Mouse (Mus musculus) lung, adult 18-20 months (tissue): Measurements from ENCODE around the gene Fam53b.

Experiments used
- DNase-seq, 2 experiments: peaks; one replicate each; pipeline ENCODE4 v3.0.0; 2022; ENCODE audit warnings: mixed read lengths in 2 of 2

Gene Fam53b

DNA sequence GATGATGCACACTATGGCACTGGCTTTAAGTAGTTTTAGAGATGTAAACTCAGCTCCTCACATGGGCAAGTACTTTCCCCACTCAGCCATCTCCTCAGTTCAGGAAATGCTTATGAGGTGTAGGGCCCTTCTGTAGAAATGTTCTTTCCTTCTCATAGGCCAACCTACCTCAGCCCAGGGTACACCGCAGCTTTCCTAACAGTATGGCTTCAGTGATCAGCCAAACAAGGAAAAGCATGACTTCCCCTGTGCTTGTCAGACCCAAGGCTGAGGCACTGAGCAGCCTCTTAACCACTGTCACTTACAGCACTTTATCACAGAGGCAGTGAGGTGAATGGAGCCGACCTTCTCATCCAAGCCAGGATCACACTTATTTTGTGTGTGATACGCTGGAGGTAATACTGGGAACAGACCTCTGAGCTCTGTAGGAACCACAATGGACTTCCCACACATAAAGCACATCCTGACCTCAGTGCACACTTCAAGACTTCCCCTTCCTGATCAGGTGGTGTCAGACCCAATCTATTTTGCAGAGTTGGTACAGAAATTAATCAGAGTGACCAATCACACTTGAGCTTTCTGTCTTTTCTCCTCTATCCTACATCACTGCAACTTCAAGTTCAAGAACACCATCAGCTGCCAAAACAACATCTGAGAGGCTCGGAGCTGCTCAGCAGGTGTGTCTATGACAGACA lies 26.0 kb downstream of the Fam53b start:
- no peak for DNase-seq

DNA sequence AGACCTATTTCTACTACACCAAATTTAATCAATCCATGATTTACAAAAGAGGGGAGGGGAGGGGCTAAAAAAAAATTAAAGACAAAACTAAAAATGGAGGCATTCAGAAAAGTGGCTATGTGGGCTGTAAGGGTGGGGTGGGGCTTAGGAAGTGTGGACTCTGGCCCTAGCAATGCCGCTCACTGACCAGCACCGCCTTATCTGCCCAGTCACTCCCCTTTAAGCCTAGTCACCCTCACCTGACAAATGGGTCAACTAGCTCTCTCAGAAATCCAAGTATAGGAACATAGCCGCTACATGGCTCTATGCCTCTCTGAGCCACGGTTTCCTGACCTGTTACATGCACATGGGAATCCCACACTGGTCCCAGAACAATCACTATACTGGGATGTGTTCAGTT lies 26.7 kb downstream of the Fam53b start:
- no peak for DNase-seq

DNA sequence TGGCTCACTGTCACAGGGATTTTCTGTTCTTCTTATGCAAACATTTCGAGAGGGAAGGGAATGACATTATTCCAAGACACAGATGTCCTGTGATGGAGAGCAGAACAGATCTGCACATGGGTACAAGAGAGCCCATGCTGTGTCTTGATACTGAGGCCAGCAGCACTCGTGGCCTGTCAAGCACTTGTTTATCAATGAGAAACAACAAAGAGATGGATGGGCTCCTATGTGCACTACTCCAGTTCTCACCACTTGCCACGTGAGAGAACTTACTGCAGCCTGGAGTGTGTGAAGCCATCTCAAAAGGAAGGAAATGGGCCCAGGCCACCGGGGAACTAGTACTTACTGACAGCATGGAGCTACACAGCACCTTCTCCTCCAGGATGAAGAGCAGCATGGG lies 27.2 kb downstream of the Fam53b start:
- DNase-seq, result no peak

DNA sequence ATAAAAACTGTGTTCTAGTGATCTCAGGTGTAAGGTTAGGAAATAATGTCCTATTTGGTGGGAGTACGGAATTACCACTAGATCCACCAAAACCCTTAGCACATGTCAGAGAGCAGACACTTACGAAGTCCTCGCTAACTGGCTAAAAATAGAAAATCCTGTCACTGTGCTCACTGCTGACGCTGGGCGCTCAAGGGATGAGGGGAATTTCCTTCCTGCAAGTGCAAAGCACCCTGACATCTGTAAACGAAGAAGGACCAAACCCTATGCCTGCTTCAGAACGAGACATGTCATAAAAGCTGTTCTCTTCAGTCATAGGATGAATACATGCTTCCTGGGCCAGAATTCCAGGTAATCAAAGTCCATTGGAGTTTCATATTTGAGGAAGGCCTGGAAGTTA lies 27.7 kb downstream of the Fam53b start:
- DNase-seq, result no peak

DNA sequence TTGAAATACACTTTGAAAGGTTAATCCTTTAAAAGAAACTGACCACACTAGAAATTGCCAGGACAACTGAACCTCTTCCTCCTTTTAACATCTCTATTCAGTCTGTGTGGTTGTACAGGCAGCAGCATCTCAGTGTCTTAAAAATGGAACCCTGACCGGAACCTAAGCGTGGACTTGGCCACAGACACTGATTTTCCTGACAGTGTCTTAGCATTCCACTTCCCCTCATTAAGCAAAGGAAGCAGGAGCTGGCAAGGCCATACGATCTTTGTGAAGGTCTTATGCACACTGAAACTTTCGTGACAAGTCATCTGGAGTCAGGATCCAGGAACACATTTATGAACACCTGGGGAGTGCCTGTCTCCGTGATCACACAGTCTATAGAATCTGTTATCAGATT lies 29.6 kb downstream of the Fam53b start:
- DNase-seq, result no peak

DNA sequence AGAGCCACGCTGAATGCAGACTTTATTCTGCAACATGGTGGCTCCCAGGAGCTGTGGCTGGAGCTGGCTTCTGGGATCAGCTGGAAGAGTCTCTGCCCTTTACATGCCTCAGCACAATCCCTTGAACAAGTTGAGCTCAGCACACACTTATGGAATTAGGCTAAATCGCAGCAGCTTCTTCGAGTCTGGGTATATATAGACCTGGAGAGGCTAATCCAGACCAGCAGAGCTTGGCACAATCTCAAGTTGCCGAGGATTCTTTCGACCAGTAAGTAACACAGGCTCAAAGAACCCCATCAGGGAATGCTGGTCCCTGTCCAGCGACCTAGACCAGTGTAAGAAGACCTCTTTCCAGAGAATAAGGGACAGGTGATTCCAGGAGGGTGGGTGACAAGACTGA lies 31.8 kb downstream of the Fam53b start:
- no peak for DNase-seq

DNA sequence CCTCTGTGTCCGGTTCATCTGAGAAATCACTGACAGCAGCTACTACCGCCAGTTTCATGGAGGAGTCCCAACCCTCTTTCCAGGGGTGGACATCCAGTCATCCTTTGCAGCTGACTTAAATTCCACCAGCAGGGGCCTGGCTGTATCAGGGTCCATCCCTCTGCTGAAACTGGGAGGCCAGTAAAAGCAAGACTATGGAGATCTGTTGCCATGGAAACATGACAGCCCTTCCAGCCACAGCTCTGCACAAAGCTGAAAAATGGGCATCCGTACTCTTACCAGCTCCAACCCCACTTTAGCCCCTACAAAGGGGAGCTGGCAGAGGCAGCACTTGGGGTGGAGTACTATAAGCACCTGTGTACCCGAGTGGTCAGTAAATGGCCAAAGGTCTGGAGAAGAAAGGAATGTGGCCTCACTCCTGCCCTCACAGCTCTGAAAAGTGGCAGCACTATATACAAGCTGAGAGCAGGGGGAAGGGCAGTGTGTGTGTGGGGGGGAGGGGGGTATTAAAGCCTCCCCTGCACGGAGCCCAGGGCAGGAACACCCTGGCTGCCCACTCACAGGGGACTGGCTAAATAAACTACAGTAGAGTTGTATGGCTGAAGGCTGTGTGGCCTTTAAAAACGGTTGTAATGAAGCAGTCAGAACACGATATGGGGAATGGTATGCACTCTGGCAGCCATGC lies 32.4 kb downstream of the Fam53b start:
- DNase-seq, result no peak

DNA sequence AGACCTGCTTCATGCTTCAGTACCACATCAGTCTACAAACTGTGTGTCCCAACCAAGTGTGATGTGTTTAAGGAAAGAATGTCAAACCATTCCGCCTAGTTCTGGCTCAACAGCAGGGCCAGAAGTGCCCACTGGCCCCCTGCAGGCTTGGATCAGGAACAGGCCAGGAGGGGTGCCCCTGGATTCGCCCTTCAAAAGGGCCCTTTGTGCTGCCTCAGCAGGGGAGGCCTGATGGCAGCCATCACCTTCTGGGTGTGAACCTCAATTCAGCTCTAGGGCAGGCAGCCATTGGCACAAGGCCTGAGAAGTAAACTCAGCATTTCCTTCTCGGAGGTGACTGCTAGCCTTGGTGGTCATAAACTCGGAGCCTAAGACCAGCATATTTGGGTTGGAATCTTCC lies 33.1 kb downstream of the Fam53b start:
- DNase-seq, result peak; percentile 53 to 56

DNA sequence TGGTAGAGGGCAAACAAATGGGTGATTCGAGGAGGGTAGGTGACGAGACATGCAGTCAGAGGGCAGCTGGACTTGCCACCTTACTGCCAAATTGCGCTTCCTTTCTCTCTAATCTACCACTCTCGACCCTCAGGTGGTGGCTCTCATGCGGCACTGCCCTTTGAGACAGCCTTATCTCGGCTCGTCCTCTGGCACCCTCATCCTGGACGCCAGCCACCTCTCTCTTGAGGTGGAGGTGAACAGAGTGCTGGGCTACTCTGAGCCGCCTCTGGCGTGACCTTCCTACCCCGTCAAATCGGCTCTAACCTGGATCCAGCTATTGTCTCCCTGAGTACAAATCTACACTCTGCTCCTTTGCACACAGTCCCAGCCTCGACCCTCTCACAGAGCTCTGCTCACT lies 35.1 kb downstream of the Fam53b start:
- no peak for DNase-seq

DNA sequence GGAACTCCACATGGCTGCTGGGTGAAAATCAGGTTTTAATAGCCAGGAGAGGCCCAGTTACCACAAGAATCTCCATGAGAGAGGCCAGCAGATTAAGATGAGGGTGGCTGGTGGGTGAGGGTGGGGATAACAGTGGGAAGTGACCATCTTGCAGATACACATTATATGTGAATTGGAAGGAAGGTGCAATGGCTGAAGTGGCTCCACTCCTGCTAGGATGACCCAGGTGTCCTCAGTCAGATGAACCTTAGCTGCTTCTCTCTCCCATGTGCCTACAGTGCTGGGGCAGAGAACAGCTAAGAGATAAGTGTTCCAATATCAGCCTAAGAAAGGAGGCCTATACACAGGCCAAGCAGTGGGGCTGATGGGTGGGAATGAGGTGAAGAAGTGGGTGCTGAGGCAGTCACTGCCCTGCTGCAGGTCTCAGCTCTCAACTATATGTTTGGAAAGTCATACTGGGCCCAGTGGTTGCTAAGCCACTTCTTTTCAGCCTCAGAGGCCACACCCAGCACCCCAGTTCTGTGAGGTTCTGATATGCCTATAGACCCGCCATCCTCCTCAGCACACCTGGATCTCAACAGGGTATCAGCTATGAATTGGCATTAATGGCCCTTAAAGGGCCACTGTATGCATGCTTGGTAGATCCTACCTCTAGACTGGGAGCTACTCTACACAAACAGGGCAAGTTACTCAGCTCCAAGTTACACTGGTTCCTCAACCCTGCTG lies 35.8 kb downstream of the Fam53b start:
- no peak for DNase-seq

DNA sequence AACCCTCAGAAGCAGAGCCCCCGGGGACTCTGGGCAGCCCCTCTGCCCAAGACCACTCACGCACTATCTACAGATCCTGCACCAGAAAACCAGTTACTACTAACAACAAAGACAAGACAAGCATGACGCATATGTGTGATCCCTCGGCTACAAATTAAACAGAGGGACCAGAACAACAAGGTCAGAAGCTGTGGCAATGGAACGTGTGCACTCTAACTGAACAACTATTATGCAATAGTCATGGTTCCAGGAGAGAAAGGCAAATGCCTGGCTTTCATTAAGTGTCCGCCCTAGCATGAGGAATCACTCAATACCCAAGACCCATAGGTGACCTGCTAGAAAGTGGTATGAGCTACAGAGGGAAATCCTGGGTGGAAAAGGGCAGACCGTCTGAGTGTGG lies 36.6 kb downstream of the Fam53b start:
- DNase-seq, result no peak

DNA sequence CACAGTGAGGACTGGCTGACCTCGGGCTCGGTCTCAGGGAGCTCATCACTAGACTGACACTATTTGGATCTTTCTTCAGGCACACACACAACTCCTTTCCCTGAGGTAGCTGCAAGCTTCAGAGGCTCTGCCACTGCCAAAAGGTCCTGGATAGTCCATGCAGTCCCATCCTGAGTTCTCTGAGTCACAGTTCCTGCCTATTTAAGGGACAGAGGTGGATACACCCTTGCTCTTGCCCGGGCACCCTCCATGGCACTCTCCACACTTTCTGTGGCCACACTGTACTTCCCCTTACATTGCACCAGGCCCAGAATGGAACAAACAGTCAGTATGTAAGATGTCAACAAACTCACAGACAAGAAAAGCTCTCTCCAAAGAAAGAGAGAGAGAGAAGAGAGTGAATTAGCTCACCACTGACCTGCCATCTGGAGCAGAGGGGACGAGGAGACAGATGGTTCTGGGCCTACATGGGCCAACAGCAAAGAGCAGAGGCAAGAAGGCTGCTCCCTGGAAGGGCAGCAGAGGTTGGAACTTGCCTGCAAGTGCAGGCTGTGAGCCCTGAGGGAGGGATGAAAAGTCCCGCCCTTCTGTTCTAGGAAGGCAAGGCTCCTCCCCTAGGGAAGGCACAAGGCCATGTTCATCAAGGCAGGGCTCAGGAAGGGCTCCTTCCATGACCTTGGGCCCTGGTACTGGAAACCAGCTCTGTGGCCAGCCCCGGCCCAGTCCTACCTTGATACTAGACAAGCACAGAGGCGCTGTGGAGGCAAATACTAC lies 37.2 kb downstream of the Fam53b start:
- peak; percentile 36 to 53 for DNase-seq

DNA sequence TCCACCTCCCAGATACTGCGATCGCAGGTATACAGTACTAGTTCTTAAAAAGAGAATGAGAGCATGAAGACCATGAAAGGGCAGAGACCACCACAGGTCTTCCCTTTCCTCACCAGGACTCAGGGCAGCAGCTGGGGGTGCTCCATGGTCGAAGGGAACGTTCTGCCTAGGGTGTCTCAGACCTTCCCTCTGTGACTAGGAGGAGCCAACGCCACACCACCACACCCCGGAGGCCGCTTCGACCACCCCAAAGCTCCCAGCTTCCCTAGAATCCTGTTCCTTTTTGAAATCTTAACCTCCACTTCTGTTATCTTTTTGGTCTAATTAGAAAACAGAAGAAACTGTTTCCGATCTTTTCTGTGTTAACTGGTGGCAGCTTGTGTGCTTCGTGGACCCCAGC lies 37.8 kb downstream of the Fam53b start:
- no peak for DNase-seq

DNA sequence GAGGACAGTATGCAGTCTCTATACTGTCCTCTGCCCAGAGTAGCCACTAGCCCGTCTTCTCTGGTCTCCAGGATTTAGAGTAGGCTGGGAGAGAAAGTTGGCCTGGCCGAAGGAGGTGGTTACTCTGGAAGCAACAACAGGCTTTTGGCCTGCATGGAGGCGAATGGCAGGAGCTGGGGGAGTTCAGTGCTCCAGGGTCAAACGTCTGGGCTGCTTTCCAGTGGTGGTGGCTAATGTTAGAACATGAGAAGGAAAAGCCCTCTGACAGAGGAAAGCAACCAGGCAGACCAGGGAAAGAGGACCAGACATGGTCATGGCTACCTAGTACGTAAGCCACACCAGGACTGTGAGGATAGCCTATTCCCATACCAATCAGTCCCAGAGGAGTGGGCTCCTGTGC lies 38.4 kb downstream of the Fam53b start:
- DNase-seq, result peak; percentile 50 to 62

DNA sequence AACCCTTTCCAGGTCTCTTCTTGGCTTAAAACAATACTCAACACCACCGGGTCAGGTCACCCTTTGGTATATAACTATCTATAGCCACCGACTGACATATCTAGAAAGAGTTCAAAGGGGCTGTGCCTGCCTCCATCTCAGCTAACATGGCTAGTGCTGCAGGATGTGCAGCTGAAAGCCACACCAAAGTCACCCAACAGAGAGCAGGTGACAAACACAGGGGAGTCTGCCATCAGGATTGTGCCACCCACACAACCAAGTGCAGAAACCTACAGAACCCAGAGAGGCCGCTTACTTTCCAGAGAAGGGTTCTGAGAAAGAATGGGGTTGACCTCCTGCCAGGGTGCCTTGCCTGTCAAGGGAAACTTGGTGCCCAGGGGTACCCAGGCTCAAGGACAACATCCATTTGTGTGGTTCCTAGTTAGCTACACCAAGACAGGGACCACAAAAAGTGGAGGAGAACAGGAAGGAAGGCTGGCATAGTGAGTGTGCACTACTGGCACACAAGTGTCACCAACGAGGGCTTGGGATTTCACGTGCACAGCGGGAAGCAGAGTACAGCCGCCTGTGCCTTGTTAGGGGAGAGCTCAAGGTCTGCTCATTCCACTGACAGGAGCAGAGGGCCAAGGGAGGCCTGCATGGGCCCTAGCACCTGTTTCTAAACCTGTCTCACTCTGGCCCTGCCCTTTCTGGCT lies 40.5 kb downstream of the Fam53b start:
- no peak for DNase-seq

DNA sequence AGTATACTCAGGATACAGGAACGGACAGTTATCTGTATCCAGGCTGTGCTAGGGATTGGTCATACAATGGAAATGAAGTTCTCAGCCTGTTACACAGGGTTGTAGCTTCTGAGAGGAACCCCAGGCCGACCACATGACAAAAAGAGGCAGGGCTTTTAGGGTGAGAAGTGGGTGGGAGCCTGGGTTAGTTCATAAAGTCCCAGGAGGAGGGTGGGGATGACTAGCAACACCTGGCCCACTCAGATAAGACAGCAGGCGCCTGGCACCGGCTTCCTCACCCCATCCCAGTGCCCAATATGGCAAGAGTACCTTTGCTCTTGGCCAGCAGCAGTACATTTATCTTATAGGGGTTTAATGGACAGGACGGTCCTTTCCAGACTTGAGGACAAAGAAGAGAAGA lies 41.2 kb downstream of the Fam53b start:
- no peak for DNase-seq

DNA sequence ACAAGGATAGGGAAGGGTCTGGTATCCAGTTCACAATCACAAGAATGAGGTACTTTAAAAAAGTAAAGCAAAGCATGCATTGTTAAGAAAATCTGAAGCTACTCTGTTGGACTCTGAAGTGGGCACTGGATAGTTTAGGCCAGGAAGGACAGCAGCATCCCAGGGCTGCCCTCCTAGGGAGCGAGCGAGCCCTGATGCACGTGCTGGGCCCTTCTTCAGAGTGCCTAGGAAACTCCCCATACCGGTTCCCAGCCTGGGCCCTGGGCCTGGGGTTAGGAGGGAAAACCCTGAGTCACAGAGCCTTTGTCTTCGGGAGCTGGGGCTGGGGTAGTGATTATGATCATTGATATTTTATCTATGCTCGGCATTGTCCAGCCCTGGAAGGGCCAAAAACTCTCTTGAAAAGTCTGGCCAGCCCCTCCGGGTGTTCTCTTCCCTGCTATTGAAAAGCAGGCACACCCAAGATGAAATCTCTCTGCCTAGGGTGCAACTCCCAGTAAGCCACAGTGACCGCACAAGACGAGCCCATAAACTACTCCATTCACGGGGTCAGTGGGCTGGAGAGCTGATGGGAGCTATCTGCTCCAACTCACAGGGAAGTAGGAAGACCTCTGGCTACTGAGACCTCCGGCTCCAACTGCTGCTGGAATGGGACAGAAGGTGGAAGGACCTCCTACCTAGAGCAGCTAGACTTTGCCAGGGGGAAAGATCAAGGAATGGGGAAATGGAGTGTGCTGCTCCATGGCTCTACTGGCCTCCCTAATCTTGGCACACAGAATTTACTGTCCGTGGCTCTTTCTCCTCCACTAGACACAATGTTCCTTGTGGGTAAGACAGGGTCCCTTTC lies 45.0 kb downstream of the Fam53b start:
- DNase-seq, result no peak

DNA sequence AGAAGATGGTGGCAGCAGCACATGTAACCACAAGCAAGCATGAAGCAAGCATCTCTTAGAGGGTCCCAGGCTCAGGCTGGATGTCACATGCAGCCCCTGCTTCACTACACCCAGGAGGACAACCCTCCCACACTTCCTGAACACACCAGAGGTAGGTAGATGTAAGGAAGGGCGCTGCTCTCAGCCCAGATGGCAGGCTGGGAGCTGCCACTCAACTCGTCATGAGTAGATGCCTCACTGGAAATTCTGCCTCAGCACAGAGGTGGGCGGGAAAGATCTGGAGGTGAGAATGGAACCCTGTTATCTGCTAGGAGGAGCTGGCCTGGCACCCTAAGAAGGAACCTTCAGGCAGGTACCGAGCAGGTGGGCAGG lies 45.7 kb downstream of the Fam53b start:
- DNase-seq, result no peak

DNA sequence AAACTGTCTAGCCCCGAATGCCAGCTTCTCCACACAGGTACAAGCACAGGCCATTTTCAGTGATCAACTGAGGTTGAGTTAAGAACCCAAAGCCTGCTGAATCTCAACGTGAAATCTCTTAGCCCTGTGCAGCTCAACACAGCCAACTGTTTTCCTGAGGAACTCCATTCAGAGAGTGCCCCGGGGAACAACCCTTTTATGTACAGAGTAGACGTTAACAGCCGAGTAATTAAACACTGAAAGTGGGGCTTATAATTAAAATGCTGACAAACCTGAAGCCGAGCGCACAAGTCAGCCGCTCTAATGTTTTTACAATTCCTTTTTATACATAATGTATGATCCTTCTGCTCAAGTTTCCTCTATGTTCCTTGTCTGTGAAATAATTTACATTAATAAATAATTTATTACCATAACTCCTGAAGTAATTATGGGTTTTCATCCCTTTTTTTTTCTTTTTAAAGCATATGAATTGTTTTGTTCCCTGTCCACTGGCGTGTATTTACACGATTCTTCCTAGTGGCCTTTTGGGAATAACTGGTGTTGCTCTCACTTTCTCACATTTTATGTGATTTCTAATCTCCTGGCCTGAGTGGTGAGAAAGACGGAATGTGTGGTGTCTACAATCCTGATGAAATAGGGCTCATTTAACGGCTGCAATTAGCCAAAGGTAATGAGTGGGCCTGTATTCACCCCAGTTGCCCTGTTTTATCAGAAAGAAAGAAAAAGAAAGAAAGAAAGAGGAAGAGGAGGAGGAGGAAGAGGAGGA lies 46.3 kb downstream of the Fam53b start:
- no peak for DNase-seq

DNA sequence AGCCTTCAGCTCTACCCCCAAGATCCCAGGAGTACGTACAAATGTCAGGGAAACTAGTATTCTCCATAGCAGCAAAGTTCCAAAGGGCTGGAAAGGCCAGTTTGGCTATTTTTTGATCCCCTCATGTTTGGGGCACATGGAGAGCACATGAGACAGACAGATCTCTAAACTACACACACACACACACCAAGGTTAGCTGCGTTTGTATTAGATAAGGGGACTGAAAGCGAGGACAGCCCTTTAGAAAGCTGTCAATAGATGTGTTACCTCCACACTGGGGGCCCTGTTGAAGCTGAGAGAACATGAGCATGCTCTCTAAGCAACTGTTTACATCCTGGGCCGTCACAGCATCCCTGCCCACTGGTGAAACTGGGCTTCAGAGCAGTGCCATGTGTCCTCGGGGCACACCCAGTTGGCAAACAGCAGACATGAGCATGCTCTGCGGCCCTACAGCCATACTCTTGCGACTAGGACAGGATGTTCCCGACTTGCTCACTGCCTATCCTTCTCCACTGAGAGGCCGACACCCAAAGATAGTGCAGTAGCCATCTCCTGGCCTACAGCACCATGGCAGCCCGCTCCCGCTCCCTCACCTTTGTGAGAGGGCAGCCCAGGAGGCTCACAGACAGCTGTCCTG lies 47.3 kb downstream of the Fam53b start:
- DNase-seq, result peak; percentile 76 to 86
